Mouse (Mus musculus) liver, embryonic 15.5 days (tissue): ENCODE data around the gene Foxj3. TPM values are rescaled to one million over a fixed set of nuclear protein-coding genes. Genes with fewer than 3 reads are reported as not detected.

Experiments used
- ATAC-seq: fragments of 200-750 bp; cut with Nextera tagmentation; 2 replicates; pipeline ENCODE4 v1.8.0; 2017; ENCODE audit warnings: moderate number of reproducible peaks, mild to moderate bottlenecking, moderate library complexity; ENCODE audit not compliant: insufficient read depth
- H3K27ac ChIP-seq: fragments of 300-500 bp; sonication (generic); replicated peaks from 2 replicates; pipeline ENCODE4 v1.5.1; 2015; ENCODE audit warnings: mild to moderate bottlenecking, inconsistent platforms
- H3K27me3 ChIP-seq: fragments of 300-500 bp; sonication (generic); 2 replicates; pipeline ENCODE4 v1.6.1; 2015; ENCODE audit warnings: mild to moderate bottlenecking, inconsistent platforms
- H3K36me3 ChIP-seq: fragments of 300-500 bp; sonication (generic); replicated peaks from 2 replicates; pipeline ENCODE4 v1.6.1; 2015; ENCODE audit warnings: moderate library complexity, mild to moderate bottlenecking, inconsistent platforms
- H3K4me1 ChIP-seq: fragments of 300-500 bp; sonication (generic); replicated peaks from 2 replicates; pipeline ENCODE4 v1.6.1; 2015; ENCODE audit warnings: inconsistent platforms
- H3K4me2 ChIP-seq: fragments of 300-500 bp; sonication (generic); 2 replicates; pipeline ENCODE4 v1.6.1; 2015; ENCODE audit warnings: moderate library complexity, mild to moderate bottlenecking, inconsistent platforms
- H3K4me3 ChIP-seq: fragments of 300-500 bp; sonication (generic); replicated peaks from 2 replicates; pipeline ENCODE4 v1.5.1; 2015; ENCODE audit warnings: mild to moderate bottlenecking, inconsistent platforms
- H3K9ac ChIP-seq: fragments of 300-500 bp; sonication (generic); 2 replicates; pipeline ENCODE4 v1.6.1; 2015; ENCODE audit warnings: moderate library complexity, mild to moderate bottlenecking, inconsistent platforms
- H3K9me3 ChIP-seq: fragments of 300-500 bp; sonication (generic); replicated peaks from 2 replicates; pipeline ENCODE4 v1.6.1; 2016; ENCODE audit warnings: inconsistent platforms
- WGBS: fragments of 180-500 bp; shearing (Covaris S2); methylation state at CpG from one replicate; pipeline ENCODE4 v1.1.7; 2015; ENCODE audit warnings: mixed read lengths; ENCODE audit not compliant: insufficient replicate concordance; 5-methylcytosine and 5-hydroxymethylcytosine counted together
- polyA plus RNA-seq: library from polyadenylated mRNA; unstranded; fragments of >200 nt; fragmentation: Nextera tagmentation; extraction: Ambion mirVana; gene quantifications from 2 replicates; pipeline ENCODE4 v1.2.1, GENCODE M21; 2015

Foxj3 gene
- polyA plus RNA-seq, 1 experiment from 2014 or later, result 4.9 TPM

DNA sequence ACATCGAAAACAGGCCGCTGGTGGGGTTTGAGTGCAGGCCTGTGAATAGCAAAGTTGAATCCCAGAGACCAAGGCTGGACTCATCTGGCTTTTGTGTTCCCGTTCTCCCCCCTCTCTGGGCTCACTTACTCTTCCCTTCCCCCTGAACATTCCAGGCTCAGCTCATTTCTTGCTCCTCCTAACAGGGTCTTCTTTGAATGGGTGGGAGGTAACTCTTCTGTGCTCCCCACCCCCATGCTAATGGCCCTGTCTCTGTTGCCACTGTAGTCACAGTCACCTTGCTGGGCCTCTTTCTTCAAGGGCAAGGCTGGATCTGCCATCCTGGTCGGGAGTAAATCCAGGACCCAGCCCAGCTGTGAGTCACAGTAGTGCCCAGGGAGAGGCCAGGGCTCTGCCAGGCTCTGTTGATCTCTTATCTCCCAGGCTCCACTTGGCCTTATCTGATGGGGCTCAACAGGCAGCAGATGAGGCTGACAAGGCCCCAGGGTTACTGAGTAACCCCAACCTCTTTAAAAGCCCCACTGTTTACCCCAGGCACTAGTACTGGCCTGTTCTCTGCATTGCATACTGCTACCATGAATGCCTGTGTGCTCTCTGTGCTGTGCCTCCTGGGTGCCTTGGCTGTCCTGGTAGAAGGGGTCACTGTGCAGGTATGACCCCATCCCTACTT is 100.5 kb downstream of the Foxj3 start, which contains the start of gene Guca2a:
Gene Guca2a (plus strand): TSS at position 529 of the 670 bp plus-strand sequence.
- Histone ChIP-seq H3K4me2 (no peak within 1 kb of the TSS), H3K4me1 (no peaks in the 10 kb centered on the region), H3K4me3 (no peak within 1 kb of the TSS), H3K27ac (no peak within 1 kb of the TSS), H3K36me3 (no peaks in the 10 kb centered on the region), H3K27me3 (no peaks in the 10 kb centered on the region), H3K9me3 (no peaks in the 10 kb centered on the region), H3K9ac (no peak within 1 kb of the TSS)
- 57% methylated on average over 4 of the region's 4 CpGs for WGBS
- no peak for ATAC-seq

DNA sequence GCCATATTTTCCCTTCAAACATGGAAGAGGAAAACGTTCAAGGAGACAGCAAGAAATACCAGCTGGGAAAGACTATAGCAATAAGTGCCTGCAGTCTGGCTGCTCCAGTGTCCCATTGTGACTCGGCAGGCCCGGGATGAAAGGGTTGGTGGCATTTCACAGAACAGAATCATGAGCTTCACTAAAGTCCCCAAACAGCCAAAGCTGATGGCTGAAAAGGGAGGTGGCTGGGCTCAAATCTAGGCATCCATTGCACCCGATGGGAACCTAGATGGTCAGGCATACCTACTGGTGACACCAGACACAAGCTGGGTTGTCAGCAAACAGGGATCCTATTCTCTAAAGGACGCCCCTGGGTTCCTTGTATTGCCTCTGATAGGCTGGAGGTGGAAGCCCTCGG is 101.1 kb downstream of the Foxj3 start:
- H3K27ac ChIP-seq, result no peak overlapping the region
- 61% methylated on average over 6 of the region's 6 CpGs for WGBS

DNA sequence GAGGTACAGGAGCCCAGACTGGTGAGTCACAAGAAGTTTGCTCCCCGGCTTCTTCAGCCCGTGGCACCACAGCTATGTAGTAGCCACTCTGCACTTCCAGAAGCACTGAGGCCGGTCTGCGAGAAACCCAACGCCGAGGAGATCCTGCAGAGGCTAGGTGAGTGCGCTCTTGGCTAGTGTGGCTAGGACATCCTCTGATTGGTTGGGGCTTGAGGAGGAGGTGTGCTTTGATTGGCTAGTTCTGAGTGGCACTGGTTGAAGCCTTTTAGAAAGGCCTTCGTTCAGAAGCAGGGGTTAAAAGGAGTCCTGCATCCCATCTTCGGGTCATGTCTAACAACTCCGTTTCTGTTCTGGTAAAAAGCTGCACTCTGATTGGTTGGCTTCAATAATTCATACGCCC is 101.9 kb downstream of the Foxj3 start:
- ATAC-seq, result no peak
- Histone ChIP-seq H3K27me3 (no peaks in the 10 kb centered on the region), H3K36me3 (no peaks in the 10 kb centered on the region), H3K4me3 (no peak overlapping the region), H3K27ac (no peak overlapping the region), H3K9me3 (no peaks in the 10 kb centered on the region), H3K4me2 (no peak overlapping the region), H3K4me1 (no peaks in the 10 kb centered on the region), H3K9ac (no peak overlapping the region)
- WGBS, result 49% methylated on average over 11 of the region's 11 CpGs

More for the DNA sequence above, 101.1 kb downstream of the Foxj3 start:
- Histone ChIP-seq H3K9ac (no peak overlapping the region), H3K4me1 (no peaks in the 10 kb centered on the region), H3K9me3 (no peaks in the 10 kb centered on the region), H3K4me3 (no peak overlapping the region), H3K27me3 (no peaks in the 10 kb centered on the region), H3K36me3 (no peaks in the 10 kb centered on the region), H3K4me2 (no peak overlapping the region)
- ATAC-seq, result no peak

DNA sequence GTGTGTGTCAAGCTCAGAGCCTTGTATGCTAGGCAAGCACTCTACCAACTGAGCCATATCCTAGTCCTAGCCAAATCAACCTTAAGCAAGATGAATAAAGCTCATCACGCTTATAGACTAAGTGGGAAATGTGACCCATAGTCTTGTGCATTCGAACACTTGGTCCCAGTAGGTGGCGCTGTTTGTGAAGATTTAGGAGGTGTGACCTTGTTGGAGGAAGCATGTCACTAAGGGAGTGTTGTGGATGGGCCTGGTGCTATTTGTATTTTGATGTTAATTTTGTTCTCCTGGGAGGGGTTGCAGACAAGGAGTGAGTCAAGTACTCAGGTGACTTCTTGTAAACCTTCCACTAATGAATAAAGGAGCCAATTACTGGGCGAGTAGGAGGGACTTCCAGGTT is 105.9 kb downstream of the Foxj3 start:
- no peaks in the 10 kb centered on the region for H3K9me3 ChIP-seq
- no peak overlapping the region for H3K9ac ChIP-seq
- no peak for ATAC-seq
- no peaks in the 10 kb centered on the region for H3K36me3 ChIP-seq
- 73% methylated on average over 4 of the region's 4 CpGs for whole genome bisulfite sequencing
- H3K4me1 ChIP-seq, result no peaks in the 10 kb centered on the region
- no peak overlapping the region for H3K27ac ChIP-seq
- no peaks in the 10 kb centered on the region for H3K27me3 ChIP-seq
- H3K4me3 ChIP-seq, result no peak overlapping the region
- H3K4me2 ChIP-seq, result no peak overlapping the region

DNA sequence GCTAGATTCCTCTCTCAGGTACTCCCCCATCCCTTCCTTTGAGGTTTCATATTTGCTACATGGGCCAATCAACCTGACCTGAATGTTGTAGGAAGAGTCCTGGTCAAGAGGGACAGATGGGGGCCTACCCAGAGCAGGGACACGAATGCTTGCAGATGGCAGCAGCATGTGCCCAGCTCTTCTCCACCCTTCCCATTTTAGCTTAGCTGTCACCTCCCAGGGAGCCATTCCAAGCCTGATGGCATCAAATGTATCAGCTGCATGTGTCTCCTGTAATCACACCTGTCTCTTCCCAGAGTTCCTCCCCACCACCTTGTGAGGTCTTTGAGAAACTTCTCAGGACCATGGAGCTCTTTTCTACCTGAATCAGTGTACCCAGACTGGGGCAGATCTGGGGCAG is 120.2 kb downstream of the Foxj3 start:
- Histone ChIP-seq H3K4me2 (no peak overlapping the region), H3K4me1 (no peaks in the 10 kb centered on the region), H3K36me3 (no peaks in the 10 kb centered on the region), H3K27ac (no peak overlapping the region), H3K27me3 (no peaks in the 10 kb centered on the region), H3K9me3 (no peaks in the 10 kb centered on the region), H3K4me3 (no peak overlapping the region), H3K9ac (no peak overlapping the region)
- no peak for ATAC-seq
- 67% methylated on average over 1 of the region's 1 CpGs for WGBS

DNA sequence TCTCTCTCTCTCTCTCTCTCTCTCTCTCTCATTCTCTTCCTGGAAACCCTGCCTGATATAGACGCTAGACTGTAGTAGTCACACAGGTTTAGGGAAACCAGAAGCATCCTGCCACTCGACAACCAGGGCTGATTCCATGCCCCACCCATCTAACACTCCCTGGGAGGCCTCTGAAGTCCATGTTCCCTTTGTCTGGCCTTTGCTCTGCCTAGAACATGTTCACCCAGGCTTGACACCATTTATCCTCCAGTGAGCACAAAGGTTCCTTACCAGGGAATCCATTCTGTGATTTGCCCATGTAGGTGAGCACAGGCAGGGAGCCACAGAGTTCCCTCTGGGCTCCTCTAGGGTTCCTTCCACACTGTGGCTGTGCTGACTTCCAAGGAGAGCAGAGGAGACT is 121.4 kb downstream of the Foxj3 start:
- no peak for ATAC-seq
- no peak overlapping the region for H3K4me2 ChIP-seq
- no peak overlapping the region for H3K4me3 ChIP-seq
- H3K4me1 ChIP-seq, result no peaks in the 10 kb centered on the region
- no peak overlapping the region for H3K9ac ChIP-seq
- 24% methylated on average over 2 of the region's 2 CpGs for WGBS
- no peaks in the 10 kb centered on the region for H3K27me3 ChIP-seq
- H3K9me3 ChIP-seq, result no peaks in the 10 kb centered on the region
- H3K27ac ChIP-seq, result no peak overlapping the region
- no peaks in the 10 kb centered on the region for H3K36me3 ChIP-seq

DNA sequence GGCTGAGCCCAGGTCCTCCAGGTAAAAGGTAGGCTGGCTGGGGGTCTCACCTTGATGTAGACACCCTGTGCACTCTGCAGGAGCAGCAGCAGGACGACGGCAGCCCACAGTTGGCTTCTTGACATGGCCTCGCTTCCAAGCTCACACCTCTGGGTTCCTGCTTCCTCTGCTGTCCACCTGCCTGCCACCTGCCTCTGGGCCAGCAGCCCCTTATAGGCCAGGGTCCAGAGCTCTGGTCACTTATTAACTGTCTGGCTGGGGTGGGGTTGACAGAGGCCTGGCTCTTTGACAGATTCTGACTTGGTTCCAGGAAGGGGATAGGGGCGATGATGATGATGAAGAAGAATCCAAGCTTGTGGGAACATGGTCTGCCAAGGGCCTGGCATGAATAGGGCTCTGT is 121.9 kb downstream of the Foxj3 start, which contains the start of gene Guca2b:
Gene Guca2b (minus strand): TSS at position 224 of the 400 bp plus-strand sequence.
- no peak within 1 kb of the TSS for H3K4me2 ChIP-seq
- WGBS, result 66% methylated on average over 4 of the region's 4 CpGs
- no peaks in the 10 kb centered on the region for H3K27me3 ChIP-seq
- ATAC-seq, result no peak
- no peaks in the 10 kb centered on the region for H3K36me3 ChIP-seq
- no peak within 1 kb of the TSS for H3K27ac ChIP-seq
- no peaks in the 10 kb centered on the region for H3K4me1 ChIP-seq
- H3K9me3 ChIP-seq, result no peaks in the 10 kb centered on the region
- H3K4me3 ChIP-seq, result no peak within 1 kb of the TSS
- no peak within 1 kb of the TSS for H3K9ac ChIP-seq

DNA sequence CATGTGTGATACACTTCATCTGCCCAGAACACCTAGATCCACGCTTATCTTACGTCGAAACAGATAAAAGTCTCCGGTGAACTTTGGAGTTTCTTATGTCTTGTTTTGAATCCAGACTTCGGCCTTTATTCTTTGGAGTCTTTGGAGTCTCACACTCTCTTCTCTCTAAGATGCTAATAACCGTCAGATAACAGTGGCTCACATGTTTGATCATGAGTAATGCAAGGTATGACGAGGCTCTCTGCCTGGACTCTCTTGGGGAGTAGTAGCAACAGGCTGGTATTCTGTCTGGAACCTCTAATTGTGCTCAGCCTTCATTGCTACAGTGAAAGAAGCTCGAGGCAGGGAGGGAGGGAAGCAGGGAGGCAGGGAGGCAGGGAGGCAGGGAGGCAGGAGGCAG is 123.2 kb downstream of the Foxj3 start:
- Histone ChIP-seq H3K4me2 (no peak overlapping the region), H3K4me1 (no peaks in the 10 kb centered on the region), H3K36me3 (no peaks in the 10 kb centered on the region), H3K9me3 (no peaks in the 10 kb centered on the region), H3K27me3 (no peaks in the 10 kb centered on the region), H3K27ac (no peak overlapping the region), H3K4me3 (no peak overlapping the region), H3K9ac (no peak overlapping the region)
- ATAC-seq, result no peak
- WGBS, result 58% methylated on average over 8 of the region's 8 CpGs

DNA sequence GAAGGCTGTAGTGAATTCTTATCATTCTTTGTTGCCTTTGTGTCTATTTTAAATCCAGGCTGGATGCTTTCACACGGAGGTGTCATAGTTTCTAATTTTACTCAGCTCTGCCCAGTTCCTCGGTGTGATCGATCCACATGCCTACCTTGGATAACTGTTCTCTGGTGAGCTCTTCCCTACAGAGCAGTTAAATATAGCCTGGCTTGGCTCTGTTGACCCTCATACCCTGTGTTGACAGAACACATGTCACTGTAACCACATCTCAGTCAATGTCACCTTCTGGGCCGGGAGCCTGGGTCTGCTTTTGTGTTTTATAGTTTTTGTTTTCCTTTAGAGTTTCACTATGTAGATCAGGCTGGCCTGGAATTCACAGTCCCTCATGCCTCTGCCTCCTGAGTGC is 125.3 kb downstream of the Foxj3 start:
- Histone ChIP-seq H3K9me3 (no peaks in the 10 kb centered on the region), H3K4me3 (no peak overlapping the region), H3K4me2 (no peak overlapping the region), H3K27ac (no peak overlapping the region), H3K9ac (no peak overlapping the region), H3K27me3 (no peaks in the 10 kb centered on the region), H3K4me1 (no peaks in the 10 kb centered on the region), H3K36me3 (no peaks in the 10 kb centered on the region)
- no peak for ATAC-seq
- 57% methylated on average over 4 of the region's 4 CpGs for WGBS

DNA sequence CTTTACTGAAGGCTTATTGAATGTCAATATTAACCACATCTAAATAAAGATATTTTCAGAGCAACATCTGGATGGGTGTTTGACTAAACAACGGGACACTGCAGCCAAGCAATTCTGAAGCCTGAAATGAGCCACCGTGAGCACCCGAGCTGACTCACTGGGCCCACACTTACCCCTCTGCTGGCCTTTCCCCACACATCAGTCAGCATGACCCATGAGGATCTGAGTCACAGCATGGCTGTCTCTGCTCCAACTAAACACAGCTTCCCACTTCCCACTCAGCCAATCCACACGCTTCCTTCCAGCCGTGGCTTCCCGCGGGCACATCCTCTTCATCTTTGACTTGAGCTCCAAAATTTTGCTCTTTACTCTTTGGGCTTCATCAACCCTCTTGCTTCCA is 126.2 kb downstream of the Foxj3 start:
- WGBS, result 72% methylated on average over 7 of the region's 7 CpGs
- no peak for ATAC-seq
- H3K27ac ChIP-seq, result no peak overlapping the region

DNA sequence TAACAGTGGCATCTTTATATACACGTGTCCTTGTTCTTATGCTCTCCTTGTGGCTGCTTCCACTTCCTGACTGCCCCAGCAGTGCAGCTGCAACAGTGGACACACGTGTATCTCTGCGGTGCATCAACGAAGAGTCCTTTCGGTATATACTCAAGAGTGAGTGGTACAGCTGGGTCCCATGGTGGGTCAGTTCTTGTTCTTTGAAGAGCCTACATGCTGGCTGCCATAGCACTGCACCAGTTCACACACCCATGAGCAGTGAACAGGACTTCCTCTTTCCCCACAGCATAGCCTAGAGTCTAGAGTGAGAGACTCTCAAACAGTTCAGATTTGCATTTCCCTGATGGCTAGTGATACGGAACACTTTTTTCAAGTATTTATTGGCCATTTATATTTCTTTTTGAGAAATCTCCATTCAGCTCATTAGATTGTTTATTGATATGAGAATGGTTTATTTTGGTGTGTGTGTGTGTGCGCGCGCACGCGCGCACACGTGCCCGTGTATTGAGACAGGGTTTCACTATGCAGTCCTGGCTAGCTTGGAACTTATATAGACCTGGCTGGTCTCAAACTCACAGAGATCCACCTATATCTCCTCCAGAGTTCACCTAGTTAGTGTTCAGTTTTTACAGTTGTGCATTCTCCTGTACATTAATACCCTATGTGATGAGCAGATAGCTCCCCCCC is 126.7 kb downstream of the Foxj3 start:
- 79% methylated on average over 14 of the region's 14 CpGs for WGBS
- Histone ChIP-seq H3K4me3 (no peak overlapping the region), H3K27ac (no peak overlapping the region), H3K27me3 (no peaks in the 10 kb centered on the region), H3K4me1 (no peaks in the 10 kb centered on the region), H3K9ac (no peak overlapping the region), H3K9me3 (no peaks in the 10 kb centered on the region), H3K4me2 (no peak overlapping the region), H3K36me3 (no peaks in the 10 kb centered on the region)
- no peak for ATAC-seq

More for the DNA sequence above, 126.2 kb downstream of the Foxj3 start:
- no peak overlapping the region for H3K4me2 ChIP-seq
- no peaks in the 10 kb centered on the region for H3K4me1 ChIP-seq
- H3K4me3 ChIP-seq, result no peak overlapping the region
- H3K36me3 ChIP-seq, result no peaks in the 10 kb centered on the region
- no peaks in the 10 kb centered on the region for H3K27me3 ChIP-seq
- H3K9ac ChIP-seq, result no peak overlapping the region
- no peaks in the 10 kb centered on the region for H3K9me3 ChIP-seq
